Mouse (Mus musculus): ENCODE data around the gene H2afv.

The H2afv gene

DNA sequence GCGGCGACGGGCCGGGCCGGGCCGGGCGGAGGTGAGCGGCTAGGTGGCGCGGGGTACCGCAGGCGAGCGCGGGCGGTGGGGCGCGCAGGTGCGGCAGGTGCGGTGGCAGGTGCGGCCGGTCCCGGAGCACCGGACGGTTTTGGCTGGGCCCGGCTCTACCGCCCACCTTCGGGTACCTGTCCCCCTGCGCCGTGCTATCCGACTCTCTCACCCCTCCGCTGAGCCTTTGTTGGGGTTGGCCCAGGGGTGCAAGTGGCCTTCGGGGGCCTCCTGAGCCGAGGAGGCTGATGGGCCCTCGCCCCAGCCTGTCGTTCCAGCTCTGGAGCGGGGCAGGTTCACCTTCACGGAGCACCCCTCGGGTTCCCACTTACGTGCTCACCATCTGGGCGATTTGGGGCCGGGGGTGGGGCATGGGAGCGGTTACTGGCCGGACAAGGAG is 54.7 kb downstream of the H2afv start:
- DNase-seq (ENCODE audit: low read depth): peak; percentile 56

DNA sequence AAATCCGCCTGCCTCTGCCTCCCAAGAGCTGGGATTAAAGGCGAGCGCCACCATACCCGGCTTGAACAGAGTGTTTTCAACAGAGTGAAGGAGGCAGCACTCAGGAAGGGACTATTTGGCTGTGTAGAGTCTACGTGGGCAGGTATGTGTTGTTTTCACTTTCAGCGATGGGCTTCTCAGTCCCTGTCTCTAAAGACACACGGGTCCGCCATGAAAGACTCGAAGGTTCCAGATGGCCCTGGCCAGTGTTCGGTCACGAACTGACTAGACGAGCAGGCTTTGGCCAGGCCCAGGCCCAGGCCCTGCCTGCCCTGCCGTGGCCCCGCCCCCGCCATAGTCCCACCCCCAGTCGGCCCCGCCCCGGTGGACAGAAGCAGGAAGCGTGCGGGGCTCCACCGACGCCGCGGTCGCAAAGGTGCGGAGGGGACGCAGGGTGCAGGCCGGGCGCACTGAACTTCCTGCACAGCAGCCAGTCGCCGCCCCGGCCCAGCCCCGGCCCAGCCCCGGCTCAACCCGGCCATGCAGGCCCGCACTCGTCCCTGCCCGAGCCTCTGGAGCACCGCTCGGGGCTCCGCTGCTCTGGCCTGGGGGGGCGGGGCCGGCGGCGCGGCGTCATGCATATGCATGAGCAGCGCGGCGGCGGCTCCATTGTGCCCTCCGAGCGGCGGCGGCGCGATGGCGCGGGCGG is 55.4 kb downstream of the H2afv start, which contains the start of gene Zmiz2:
Gene Zmiz2 (plus strand): TSS at position 349 of the 688 bp plus-strand sequence.
- DNase-seq (ENCODE audit: low read depth): peak; percentile 96

DNA sequence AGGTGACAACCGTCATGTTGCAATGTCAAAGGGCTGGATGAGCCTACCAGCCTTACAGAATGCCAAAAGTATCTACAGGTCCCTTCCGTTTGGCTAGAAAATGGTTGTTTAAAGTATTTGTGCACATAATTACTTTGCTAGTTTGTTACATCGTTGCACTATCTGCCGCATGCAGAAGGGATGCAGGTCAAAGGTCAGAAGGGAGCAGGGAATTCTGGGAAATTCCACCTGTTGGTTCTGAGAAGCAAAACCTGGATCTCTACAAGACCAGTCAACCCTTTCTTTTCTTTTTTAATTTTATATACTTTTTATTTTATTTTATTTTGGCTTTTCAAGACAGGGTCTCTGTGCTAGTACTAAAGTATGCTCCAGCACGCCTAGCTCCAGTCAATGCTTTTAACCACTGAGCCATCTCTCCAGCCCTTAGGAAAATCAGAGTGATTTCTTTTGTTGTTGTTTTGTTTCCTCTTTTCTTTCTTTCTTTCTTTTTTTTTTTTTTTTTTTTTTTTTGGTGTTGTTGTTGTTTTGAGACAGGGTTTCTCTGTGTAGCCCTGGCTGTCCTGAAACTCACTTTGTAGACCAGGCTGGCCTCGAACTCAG is 56.0 kb downstream of the H2afv start:
- DNase-seq (ENCODE audit: low read depth): peak; percentile 46

DNA sequence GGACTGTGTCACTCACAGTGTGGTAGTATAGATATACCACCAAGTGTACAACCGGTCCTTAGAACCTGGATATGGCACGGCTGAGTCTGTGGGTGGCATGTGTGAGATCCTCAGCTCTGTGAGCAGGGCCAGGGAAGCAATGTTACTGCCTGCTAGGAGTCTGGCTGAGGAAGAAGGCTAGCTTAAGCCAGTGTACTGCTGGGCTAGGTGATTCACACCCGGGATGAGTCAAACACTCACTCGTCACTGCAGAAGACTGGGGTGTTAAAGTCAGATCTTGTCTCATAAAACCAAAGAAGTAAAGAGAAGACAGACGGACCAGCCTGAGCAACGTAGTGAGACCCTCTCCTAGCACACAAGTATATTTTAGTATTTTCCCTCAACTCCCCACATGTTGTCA is 63.3 kb downstream of the H2afv start:
- no peak for DNase-seq (ENCODE audit: low read depth)
